Comparison of ENCODE assay signal across 8 mouse cellular contexts in genomic region chr12:3364508-3365448, GRCm38 (mm10). TPM values are rescaled to one million over a fixed set of nuclear protein-coding genes. Genes with fewer than 3 reads are reported as not detected.
DNase-seq lines count a peak whose midpoint lies in the region; ATAC-seq lines count a peak whose summit lies in the region.

Gene Kif3c, plus strand, starts transcription at chr12:3365132.

- no peaks in the 10 kb centered on the region; the same call in none of the 2 replicates for H3K9me3 ChIP-seq in megakaryocyte, embryonic 14.5 days

- peak; percentile 91 for DNase-seq in embryo, embryonic 10 days (ENCODE audit: low spot score)
- peak; percentile 60 for DNase-seq in gastrocnemius, postnatal 14 days
- DNase-seq in left cerebral cortex, adult 9 months (ENCODE audit: low spot score in 2 of 2): peak; percentile 85 to 88
- peak; percentile 94 to 96 for DNase-seq in right cerebral cortex, postnatal 10 days (ENCODE audit: low spot score in 2 of 2)
- peak; percentile 84 for DNase-seq in yolk sac, embryonic 10.5 days (ENCODE audit: low spot score)

- intact Hi-C loops in gastrocnemius, postnatal 14 days (cut with DNase I; ENCODE audit: low total_unique reads): loop anchor here (10.0 kb wide), 1 partner anchor 130 kb away; no protein-coding TSS in a partner anchor

- H3K36me3 ChIP-seq in megakaryocyte, embryonic 14.5 days (replicated peaks; ENCODE audit: low read length): peaks cover 30% of the 10 kb centered on the region

- H3K4me3 ChIP-seq in megakaryocyte, embryonic 14.5 days (replicated peaks): peak within 1 kb of the TSS; percentile 94

- H3K4me1 ChIP-seq in megakaryocyte, embryonic 14.5 days: peaks cover 48% of the 10 kb centered on the region

- peaks cover 4% of the 10 kb centered on the region for H3K27me3 ChIP-seq in megakaryocyte, embryonic 14.5 days (replicated peaks)

- peak; percentile 82 for ATAC-seq in activated CD4-positive, CD25-positive, alpha-beta regulatory T cell, adult 4 months
- peak; percentile 80 for ATAC-seq in inflammation-experienced regulatory T-cells, adult 6 months

RNA-seq across cellular contexts. Expression of gene Kif3c, which starts in this region (rescaled TPM):
- polyA plus RNA-seq in activated CD4-positive, CD25-positive, alpha-beta regulatory T cell, adult 4 months (2017; shearing (Covaris generic)): 1 to 10 TPM; 1.8 to 3.7 TPM
- total RNA-seq in gastrocnemius, postnatal 14 days (2021): 1 to 10 TPM; 8.1 to 9.5 TPM
- 1 to 10 TPM; 2.4 to 4.9 (median 3.4) TPM for polyA plus RNA-seq in inflammation-experienced regulatory T-cells, adult 6 months (2017; shearing (Covaris generic))
- polyA plus RNA-seq in megakaryocyte, embryonic 14.5 days (2012; ENCODE audit: insufficient read depth, low replicate concordance): 1.3 and 2.8 TPM in 2 replicates

Comparison
In these comparisons a context has a peak if more than half of its experiments do, and no peak if none do; other contexts are left out.
1. Peak in every context shown above with its lines: DNase-seq, ATAC-seq and H3K4me3 ChIP-seq.